Mouse (Mus musculus): ENCODE results near the gene Prkce.

Gene Prkce

GRCm38 (mm10) chr17:86486657-86487056, 319.1 kb downstream of the Prkce start:
- CTCF ChIA-PET = interaction anchor here (0.9 to 2.0 kb wide), 7 partner anchors 12 to 420 kb away, joined by 3 to 12 read pairs (median 4); no protein-coding TSS in a partner anchor
- POLR2A ChIA-PET = interaction anchor here in 1 of 4 experiments (0.6 kb wide), 1 partner anchor 565 kb away, joined by 3 read pairs; no protein-coding TSS in a partner anchor

GRCm38 (mm10) chr17:86487450-86487849, 319.9 kb downstream of the Prkce start:
- ChIA-PET CTCF (interaction anchor here in 3 of 4 experiments (0.9 to 2.0 kb wide), 3 partner anchors 12 to 419 kb away, joined by 4 to 10 read pairs (median 9); no protein-coding TSS in a partner anchor), POLR2A (no interaction called here)

GRCm38 (mm10) chr17:86489827-86490226, 322.2 kb downstream of the Prkce start:
- CTCF ChIA-PET = interaction anchor here (0.5 to 1.6 kb wide), 5 partner anchors 12 to 504 kb away, joined by 3 to 8 read pairs (median 4); no protein-coding TSS in a partner anchor
- POLR2A ChIA-PET = no interaction called here

- CTCF ChIA-PET = interaction anchor here in 1 of 4 experiments (1.2 kb wide), 1 partner anchor 331 kb away, joined by 3 read pairs; no protein-coding TSS in a partner anchor
These were observed 324.8 kb downstream of the Prkce start for GRCm38 (mm10) chr17:86492376-86492775.

GRCm38 (mm10) chr17:86493891-86494420, 326.4 kb downstream of the Prkce start:
- POLR2A ChIA-PET = interaction anchor here in 1 of 4 experiments (0.9 kb wide), 1 partner anchor 24 kb away, joined by 3 read pairs; no protein-coding TSS in a partner anchor

More at GRCm38 (mm10) chr17:86492376-86492775, 324.8 kb downstream of the Prkce start:
- POLR2A ChIA-PET = interaction anchor here in 1 of 4 experiments (1.1 kb wide), 1 partner anchor 415 kb away, joined by 3 read pairs; no protein-coding TSS in a partner anchor

GRCm38 (mm10) chr17:86494494-86494893, 326.9 kb downstream of the Prkce start:
- CTCF ChIA-PET = interaction anchor here in 1 of 4 experiments (0.8 kb wide), 1 partner anchor 411 kb away, joined by 3 read pairs; no protein-coding TSS in a partner anchor
- POLR2A ChIA-PET = no interaction called here

More at GRCm38 (mm10) chr17:86493891-86494420, 326.4 kb downstream of the Prkce start:
- CTCF ChIA-PET = interaction anchor here in 2 of 4 experiments (0.7 to 0.9 kb wide), 3 partner anchors 339 to 552 kb away, joined by 3 read pairs; no protein-coding TSS in a partner anchor

GRCm38 (mm10) chr17:86494895-86495294, 327.3 kb downstream of the Prkce start:
- ChIA-PET CTCF (interaction anchor here in 1 of 4 experiments (0.8 kb wide), 1 partner anchor 411 kb away, joined by 3 read pairs; no protein-coding TSS in a partner anchor), POLR2A (no interaction called here)

- ChIA-PET POLR2A (no interaction called here), CTCF (interaction anchor here (0.5 to 1.7 kb wide), 16 partner anchors 12 to 410 kb away, joined by 3 to 9 read pairs (median 3); no protein-coding TSS in a partner anchor)
These were observed 328.7 kb downstream of the Prkce start for GRCm38 (mm10) chr17:86496123-86496771.

- ChIA-PET CTCF (interaction anchor here in 1 of 4 experiments (0.7 kb wide), 1 partner anchor 335 kb away, joined by 8 read pairs; no protein-coding TSS in a partner anchor), POLR2A (no interaction called here)
These were observed 329.7 kb downstream of the Prkce start for GRCm38 (mm10) chr17:86497302-86497701.

- CTCF ChIA-PET = interaction anchor here in 3 of 4 experiments (0.6 to 1.9 kb wide), 4 partner anchors 12 to 635 kb away, joined by 3 to 8 read pairs (median 4); no protein-coding TSS in a partner anchor
- POLR2A ChIA-PET = interaction anchor here in 2 of 4 experiments (0.6 to 1.1 kb wide), 3 partner anchors 10 to 55 kb away, joined by 3 read pairs; no protein-coding TSS in a partner anchor
These were observed 331.9 kb downstream of the Prkce start for GRCm38 (mm10) chr17:86499359-86500045.

- CTCF ChIA-PET = interaction anchor here in 1 of 4 experiments (0.5 to 1.1 kb wide), 3 partner anchors 11 to 463 kb away, joined by 3 to 6 read pairs (median 4); no protein-coding TSS in a partner anchor
- POLR2A ChIA-PET = interaction anchor here in 1 of 4 experiments (0.8 kb wide), 1 partner anchor 30 kb away, joined by 3 read pairs; no protein-coding TSS in a partner anchor
These were observed 333.8 kb downstream of the Prkce start for GRCm38 (mm10) chr17:86501393-86501792.

- POLR2A ChIA-PET = no interaction called here
- CTCF ChIA-PET = no interaction called here
These were observed 335.8 kb downstream of the Prkce start for GRCm38 (mm10) chr17:86503208-86503897.

GRCm38 (mm10) chr17:86505183-86505631, 337.6 kb downstream of the Prkce start, which contains the start of gene Gm10309:
Gm10309 (minus strand) TSS chr17:86505232.
- POLR2A ChIA-PET = no interaction called here
- CTCF ChIA-PET = interaction anchor here in 1 of 4 experiments (0.7 kb wide), 1 partner anchor 193 kb away, joined by 3 read pairs; no protein-coding TSS in a partner anchor

- ChIA-PET POLR2A (interaction anchor here in 1 of 4 experiments (0.8 kb wide), 1 partner anchor 275 kb away, joined by 4 read pairs; no protein-coding TSS in a partner anchor), CTCF (interaction anchor here in 2 of 4 experiments (0.6 kb wide), 2 partner anchors 16 to 957 kb away, joined by 3 to 9 read pairs; no protein-coding TSS in a partner anchor)
These were observed 339.3 kb downstream of the Prkce start for GRCm38 (mm10) chr17:86506881-86507280.

- CTCF ChIA-PET = interaction anchor here in 3 of 4 experiments (0.6 kb wide), 3 partner anchors 15 to 238 kb away, joined by 3 to 10 read pairs (median 3); no protein-coding TSS in a partner anchor
- POLR2A ChIA-PET = interaction anchor here in 1 of 4 experiments (0.8 kb wide), 1 partner anchor 275 kb away, joined by 4 read pairs; no protein-coding TSS in a partner anchor
These were observed 340.0 kb downstream of the Prkce start for GRCm38 (mm10) chr17:86507342-86508211.

GRCm38 (mm10) chr17:86508212-86508490, 340.6 kb downstream of the Prkce start:
- ChIA-PET POLR2A (no interaction called here), CTCF (interaction anchor here in 1 of 4 experiments (0.6 kb wide), 1 partner anchor 14 kb away, joined by 3 read pairs; no protein-coding TSS in a partner anchor)

GRCm38 (mm10) chr17:86509871-86510270, 342.3 kb downstream of the Prkce start:
- ChIA-PET CTCF (no interaction called here), POLR2A (interaction anchor here in 1 of 4 experiments (0.7 kb wide), 1 partner anchor 10 kb away, joined by 3 read pairs; no protein-coding TSS in a partner anchor)

All from embryonic stem cell, embryonic (primary cell).